Mouse (Mus musculus) heart, adult 8-10 months (tissue): ENCODE data around the gene Gpr152. TPM values are rescaled to one million over a fixed set of nuclear protein-coding genes. Genes with fewer than 3 reads are reported as not detected.
A peak's percentile ranks its signal among the peaks of the same experiment; 100 is the strongest.
"Not testable (repeated sequence)": the region's sequence is repeated elsewhere in the genome, so short reads cannot be mapped to it uniquely, and the experiment has no call there.

Experiments
- DNase-seq: peaks from one replicate; pipeline ENCODE4 v3.0.0; 2022; ENCODE audit warnings: low spot score
- total RNA-seq, 4 experiments: library from RNA; stranded (reverse); gene quantifications; 2 replicates each; pipeline ENCODE4 v1.2.4; 2022

Gpr152 gene
- total RNA-seq, 4 experiments from 2014 or later, result not detected

DNA sequence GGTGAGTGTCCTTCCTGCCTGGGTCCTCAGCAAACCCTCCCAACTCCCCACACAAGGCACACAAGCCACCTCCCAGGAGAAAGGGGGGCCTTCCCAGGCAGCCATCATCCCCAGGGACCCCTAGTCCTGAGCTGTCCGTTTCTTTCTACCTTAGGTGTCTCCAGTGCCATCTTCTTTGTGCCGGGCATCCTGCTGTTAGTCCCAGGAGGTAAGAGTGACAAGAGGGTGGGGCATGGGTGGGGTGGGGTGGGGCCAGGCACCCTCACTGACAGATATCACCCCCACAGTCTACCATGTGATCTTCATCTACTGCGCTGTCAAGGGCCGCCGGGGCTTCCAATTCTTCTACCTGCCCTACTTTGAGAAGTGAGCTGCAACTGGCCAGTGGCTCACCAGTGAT is 8.5 kb upstream of the Gpr152 start:
- no peak for DNase-seq

DNA sequence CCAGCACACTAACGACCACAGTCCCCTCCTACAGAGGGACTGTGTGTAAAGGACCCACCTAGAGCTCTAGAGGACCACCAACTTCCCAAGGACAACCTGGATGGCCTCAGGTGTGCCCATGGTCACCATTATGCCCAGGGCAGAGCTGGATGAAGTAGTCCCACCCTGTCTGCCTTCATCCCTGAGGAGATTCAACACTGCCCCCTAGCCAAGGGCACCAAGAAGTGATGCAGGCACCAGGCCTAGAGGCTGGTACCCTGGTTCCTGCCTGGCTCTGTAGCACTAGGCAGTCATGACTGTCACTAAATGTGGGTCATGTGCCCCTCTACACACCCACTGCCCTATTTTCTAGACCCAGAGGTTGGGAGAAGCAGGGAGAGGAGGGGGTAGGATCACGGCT is 7.8 kb upstream of the Gpr152 start:
- DNase-seq, result no peak

DNA sequence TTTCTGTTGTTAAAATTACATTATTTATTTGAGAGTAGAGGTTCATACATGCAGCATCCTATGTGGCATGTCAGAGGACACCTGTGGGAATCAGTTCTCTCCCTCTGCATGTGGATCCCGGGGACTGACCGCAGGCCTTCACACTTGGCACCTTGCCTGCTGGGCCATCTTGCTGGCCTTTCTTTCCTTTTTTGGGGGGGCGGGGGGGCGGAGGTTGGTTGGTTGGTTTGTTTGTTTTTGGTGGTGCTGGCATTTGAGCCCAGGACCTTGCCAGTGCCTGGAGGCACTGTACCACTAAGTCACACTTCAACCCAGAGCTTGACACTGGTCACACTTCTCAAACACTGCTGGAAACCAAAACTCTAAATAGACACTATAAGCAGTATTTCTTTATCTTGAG is 5.2 kb upstream of the Gpr152 start:
- DNase-seq, result no peak

DNA sequence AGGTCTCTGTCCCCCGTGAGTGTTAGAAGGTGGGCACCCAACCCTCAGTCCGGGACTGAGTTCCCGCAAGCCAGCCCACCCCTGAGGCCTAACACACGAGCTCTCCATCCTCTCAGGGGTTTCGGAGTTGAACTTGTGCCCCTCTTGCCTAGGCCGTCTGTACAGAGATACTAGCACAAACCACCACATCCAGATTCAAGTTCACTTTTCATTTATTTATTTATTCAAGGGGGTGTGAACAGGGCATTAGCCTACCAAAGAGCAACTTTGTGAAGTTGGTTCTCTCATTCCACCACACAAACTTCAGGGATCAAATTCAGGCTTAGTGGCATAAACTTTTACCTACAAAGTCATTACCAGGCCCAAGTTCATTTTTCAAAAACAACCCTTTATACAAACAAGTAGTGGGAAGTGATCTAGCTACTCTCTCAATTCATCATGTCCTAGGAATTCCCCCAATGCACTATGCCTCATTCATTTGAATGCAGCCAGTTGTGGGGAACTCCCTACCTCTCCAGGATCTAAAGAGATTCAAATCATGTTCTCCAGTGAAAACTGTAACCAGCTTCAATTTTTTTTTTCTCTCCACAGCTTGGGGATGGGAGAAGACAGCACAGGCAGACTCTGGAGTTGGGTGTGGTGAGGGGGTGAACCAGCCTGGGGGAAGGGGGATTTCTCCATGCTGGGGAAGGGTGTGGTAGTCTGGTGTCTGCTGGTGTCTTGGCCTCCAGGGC is 4.2 kb upstream of the Gpr152 start:
- DNase-seq, result not testable (repeated sequence)

DNA sequence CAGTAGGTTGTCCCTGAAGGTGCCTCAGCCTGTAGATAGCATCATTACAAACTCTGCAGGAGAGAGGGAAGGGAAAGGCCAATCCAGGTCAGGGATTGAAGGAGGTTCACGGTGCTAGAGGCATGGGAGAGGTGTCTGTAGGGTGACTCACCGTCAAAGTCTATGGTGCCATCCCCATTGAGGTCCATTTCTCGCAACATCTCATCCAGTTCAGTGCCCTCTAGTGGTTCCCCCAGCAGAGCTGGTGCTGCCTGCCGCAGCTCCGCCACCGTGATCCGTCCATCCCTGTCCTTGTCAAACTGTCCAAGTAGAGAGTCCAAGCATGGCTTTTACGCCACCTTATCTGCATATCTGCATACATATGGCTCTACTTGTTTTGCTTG is 3.6 kb upstream of the Gpr152 start:
- not testable (repeated sequence) for DNase-seq

DNA sequence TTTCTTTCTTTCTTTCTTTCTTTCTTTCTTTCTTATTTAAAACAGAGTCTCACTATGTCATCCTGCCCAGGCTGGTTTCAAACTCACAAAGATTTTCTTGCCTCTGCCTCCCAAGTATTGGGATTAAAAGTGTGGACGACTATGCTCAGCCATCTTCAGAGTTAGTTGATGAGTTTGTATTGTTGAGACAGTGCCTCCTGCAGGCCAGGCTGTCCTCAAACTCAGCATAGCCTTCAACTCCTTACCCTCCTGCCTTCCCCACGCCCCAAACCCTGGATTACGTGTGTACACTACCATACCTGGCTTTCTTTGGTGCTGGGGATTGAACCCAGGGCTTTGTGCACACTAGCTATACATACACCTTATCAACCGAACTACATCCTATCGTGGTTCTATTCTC is 3.1 kb upstream of the Gpr152 start:
- no peak for DNase-seq

DNA sequence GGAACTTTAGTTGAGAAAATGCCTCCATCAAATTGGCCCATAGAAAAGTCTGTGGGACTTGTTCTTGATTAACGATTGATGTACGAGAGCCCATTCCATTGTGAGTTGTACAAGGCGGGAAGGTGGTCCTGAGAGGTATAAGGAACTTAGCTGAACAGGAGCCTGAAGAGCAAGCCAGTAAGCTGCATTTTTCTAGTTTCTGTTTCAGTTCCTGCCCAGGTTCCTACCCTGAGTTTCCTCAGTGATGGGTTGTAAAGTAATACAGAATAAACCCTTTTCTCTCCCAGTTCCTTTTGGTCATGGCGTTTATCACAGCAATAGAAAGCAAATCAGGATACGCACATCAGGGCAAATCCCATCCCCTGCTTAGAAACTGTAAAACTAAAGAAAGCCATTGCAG is 1.7 kb upstream of the Gpr152 start:
- DNase-seq, result no peak

DNA sequence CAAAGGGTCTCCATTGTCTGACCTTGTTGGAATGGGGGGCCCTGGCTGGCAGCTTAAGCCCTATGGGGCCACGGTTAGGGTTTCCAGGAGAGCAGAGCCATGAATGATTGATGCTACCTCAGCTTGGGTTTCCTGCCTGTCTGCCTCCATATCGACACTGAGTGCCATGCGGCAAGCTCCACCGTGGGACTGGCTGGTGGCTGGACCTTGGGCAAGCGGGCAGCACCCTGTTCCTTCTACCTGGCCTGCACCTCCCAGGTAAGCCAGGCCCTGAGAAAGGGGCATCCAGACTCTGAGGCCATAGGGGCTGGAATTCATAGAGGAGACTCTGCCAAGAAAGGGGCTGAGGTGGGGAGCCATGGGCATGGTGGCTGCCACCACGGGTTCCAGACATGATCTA is 560 bp downstream of the Gpr152 start:
- DNase-seq, result no peak

DNA sequence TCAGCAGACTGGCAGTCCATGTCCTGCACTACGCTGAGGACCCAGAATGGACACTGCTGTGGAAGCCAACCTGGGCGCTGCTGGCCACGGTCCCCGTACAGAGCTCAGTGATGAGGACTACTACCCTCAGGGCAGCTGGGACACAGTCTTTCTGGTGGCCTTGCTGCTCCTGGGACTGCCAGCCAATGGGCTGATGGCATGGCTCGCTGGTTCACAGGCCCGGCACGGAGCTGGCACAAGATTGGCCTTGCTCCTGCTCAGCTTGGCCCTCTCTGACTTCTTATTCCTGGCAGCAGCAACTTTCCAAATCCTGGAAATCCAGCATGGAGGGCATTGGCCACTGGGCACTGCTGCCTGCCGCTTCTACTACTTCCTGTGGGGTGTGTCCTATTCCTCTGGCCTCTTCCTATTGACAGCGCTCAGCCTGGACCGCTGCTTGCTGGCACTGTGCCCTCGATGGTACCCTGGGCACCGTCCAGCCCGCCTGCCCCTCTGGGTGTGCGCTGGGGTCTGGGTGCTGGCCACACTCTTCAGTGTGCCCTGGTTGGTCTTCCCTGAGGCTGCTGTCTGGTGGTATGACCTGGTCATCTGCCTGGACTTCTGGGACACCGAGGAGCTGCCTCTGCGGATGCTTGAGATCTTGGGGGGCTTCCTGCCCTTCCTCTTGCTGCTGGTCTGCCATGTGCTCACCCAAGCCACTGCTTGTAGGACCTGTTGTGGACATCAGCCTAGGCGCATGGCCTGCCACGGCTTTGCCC is 3.0 kb downstream of the Gpr152 start:
- DNase-seq, result no peak

DNA sequence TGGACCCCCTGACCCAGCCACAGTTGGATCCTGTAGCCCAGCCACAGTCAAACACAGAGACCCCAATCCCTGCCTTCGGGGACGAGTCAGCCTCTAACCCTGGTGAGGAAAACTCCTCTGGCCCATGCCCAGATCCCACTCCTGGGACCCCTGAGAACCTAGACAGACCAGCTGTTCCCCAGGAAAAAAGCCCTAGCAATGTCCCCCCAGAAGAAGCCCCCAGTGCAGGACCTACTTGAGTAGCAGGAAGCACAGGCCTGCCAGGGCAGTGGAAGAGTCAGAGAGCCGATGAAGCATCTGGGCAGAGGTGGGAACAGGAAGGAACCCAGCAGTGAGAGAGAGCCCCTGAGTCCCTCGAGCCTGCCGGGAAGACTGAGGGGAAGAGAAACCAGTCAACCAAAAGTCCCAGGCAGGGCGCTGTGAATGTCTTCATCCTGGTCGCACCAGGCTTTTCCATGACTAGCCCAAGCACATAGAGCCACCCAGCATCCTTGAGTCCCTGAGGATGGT is 4.2 kb downstream of the Gpr152 start, which contains the start of gene Cabp4:
Gene Cabp4, minus strand, starts transcription at position 275 of the 510 bp plus-strand sequence.
- no peak for DNase-seq

DNA sequence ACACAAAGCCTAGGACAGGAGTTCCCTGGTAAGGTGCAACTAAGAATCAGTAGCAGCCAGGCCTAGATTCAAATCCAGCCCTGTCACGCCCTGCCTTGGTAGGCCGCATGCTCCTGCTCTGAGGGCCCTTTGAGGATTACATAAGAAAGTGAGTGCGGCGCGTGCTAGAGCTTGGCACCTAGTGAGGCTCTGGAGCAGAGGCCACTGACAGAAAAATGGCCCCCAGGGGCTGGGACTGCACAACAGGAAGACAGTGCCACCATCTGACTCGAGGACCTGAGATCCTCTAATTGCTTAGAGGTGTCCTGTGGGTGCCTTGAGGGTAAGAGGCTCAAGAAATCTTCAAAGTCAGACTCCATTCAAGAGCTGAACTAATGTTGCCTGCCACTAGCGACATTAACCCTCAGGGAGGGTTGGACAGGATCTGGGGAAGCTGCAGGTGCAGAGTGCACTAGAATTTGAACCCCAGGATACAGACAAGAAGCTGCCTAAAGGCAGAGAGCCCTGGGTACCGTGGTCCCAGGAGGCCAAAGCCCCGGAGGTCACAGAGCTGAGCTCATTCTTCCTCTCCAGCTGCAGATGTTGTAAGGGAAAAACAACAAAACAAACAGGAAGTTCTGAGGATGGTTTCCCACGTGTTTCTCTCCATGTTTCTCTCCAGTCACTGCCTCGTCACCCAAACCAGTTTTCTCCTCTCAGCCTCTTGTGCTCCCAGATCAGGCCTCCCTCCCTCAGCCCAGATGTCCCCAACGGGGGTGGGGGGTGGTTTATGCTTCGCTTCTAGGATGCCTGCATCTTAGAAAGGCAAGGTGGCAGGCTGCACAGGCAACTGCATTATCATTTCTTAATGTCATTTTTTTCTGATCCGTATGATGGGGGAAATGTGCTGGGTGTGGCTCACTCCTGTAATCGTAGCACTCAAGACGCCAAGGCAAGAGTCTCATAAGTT is 5.2 kb downstream of the Gpr152 start:
- DNase-seq, result no peak

DNA sequence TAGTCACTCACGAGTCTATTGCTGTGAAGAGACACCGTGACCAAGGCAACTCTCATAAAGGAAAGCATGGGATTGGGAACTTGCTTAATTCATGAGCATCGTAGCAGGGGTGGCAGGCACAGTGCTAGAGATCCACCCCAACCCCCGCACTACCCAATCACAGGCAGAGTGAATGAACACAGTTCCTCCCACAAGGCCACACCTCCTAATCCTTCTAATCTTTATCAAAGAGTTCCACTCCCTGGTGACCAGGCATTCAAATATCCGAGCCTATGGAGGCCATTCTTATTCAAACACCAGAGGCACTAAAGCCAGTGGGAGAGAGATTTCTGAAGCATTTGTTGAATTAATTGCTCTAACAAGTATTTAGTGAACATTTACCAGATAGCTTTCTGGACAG is 6.3 kb downstream of the Gpr152 start:
- no peak for DNase-seq

DNA sequence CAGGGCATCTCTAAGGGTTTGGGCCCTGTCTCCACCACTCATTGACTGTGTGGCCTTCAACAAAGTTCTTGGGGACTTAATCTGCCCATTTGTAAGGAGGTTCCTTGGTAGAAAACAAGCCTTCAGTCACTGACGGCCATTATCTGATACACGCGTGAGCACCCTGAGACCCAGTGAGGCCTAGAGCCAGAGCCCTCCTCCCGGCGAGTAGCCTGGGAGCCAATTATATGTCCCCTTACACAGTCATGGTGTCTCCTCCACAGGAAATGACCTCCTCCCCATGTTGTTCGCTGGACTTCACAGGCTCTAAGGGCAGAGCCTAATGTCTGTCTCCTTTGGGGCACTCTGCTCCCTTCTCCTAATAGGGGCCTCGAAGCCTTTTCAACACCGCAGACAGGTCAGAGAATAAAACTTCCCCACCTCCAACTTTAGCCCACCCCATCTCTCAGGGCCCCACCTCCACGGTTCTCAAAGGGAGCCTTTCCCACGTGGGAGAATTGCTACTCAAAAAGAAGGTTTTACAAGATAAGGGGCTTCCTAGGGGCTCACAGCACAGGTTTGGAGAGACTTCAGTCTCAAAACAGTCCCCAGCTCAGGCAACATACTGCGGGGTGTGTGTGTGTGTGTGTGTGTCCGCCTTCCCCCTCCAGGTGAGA is 6.9 kb downstream of the Gpr152 start:
- DNase-seq, result no peak

DNA sequence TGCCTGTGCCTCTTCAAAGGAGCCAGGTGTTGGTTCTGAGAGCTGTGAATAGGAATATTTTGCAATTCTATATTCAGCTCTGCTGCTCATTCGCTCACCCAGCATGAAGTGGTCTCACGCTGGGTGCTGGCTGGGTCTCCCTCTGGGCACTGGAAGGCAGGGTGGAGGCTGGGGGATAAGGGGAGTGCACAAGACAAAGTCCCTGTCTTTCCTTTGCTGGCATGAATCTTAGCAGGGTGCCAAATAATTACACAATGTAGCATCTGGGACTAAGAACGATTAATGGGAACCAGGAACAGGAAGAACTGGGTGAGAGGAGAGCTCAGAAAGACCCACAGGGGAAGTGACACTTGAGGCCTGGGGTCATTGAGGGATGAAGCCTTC is 7.4 kb downstream of the Gpr152 start:
- DNase-seq, result no peak

DNA sequence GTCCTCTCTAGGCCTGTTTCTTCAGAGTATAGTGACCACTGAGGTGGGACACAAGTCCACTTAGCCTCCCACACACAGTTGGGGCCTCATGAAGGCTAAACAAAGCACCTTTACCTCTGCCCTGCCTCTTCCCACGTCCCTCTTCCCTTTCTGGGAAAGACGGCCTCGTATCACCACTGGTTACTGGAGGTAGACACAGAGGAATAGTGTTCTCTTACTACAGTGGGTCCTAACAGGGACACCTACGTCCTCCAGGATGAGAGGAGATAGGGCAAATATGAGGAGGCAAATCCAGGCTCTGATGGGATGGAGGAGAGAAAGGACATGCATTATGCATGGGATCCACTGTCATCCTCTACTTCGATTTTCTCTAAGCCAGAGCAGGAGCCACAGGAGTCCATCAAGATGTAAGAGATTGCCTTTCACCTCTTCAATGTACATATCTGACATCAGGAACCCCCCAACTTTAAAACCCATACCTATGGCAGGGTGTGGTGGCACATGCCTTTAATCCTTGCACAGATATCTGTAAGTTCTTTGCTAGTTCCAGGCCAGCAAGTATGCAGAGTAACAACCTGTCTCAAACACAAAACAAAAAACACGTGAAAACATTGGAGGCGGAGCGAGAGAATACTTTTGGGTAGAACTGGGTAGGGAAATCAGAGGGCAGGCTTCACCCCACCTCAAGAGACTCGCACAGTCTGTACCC is 8.3 kb downstream of the Gpr152 start:
- DNase-seq, result no peak

DNA sequence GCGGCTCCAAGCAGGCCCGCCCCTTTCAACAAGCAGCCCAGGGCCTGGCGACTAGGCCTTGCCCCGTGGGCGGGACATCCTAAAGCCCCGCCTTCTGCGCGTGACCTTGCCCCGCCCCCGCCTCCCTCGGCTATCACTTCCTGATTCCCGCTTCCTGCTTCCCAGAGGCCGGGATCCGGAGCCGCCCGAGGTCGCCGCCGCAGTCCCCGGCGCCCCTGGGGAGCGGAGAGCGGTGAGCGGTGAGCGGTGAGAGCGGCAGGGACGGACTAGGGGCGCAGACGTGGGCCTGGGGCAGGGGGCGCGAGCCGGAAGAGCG is 8.9 kb downstream of the Gpr152 start, which contains the start of gene Coro1b:
Gene Coro1b, plus strand, starts transcription at position 129 of the 316 bp plus-strand sequence.
- DNase-seq, result peak; percentile 97

DNA sequence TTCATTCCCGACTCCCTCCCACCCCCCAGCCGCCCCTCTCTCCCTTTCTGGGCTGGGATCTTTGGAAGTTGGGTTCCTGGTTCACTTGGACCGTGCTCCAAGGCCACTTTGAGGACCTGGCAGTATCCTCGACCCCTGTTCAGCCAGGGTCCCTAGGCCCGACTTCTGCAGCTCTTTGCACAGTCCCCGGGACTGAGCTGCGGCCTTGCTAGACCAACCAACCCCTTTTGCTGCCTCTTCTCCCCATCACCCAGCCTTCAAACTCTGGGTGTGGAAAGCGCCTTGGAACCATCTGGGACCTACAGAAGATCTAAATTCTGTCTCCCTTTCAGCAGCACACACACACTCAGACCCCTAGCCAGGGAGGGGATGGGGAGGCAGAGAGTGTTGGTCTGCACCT is 9.2 kb downstream of the Gpr152 start:
- DNase-seq, result no peak

DNA sequence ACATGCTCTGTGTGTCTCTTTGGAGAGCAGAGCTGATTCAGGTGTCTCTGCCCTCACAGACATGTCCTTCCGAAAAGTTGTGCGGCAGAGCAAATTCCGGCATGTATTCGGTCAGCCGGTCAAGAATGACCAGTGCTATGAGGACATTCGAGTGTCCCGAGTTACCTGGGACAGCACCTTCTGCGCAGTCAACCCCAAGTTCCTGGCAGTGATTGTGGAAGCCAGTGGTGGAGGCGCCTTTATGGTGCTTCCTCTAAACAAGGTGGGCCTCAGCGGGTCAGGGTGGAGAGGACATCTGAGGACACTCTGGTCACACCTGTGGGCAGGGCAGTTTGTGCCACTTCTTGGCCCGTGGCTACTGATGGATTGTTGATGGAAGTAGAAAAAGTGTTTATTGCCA is 9.7 kb downstream of the Gpr152 start:
- DNase-seq, result no peak

DNA sequence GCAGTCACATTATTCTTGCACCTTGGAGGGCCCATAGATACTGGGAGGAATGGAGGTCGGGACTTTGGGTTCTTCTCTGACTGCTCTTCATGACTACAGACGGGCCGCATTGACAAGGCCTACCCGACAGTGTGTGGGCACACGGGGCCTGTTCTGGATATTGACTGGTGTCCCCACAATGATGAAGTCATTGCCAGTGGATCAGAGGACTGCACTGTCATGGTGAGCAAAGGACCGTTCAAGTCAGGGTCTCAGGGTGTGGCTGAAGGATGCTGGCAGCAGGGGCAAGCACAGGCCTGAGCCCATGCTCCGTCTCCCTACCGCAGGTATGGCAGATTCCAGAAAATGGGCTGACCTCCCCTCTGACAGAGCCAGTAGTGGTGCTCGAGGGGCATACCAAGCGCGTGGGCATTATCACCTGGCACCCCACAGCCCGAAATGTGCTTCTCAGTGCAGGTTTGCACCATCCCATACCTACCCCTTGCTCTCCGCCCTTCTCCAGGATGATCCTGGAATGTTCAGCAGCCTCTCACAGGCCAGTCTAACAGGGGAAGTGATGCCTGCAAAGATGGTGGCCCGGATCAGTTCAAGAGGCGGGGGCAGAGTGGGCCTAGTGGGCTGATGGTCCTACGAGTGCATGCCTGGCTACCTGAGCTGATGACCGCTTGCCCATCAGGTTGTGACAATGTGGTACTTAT is 10.3 kb downstream of the Gpr152 start:
- DNase-seq, result no peak
